Mouse (Mus musculus): ENCODE results near the gene Fam102a.

DNA sequence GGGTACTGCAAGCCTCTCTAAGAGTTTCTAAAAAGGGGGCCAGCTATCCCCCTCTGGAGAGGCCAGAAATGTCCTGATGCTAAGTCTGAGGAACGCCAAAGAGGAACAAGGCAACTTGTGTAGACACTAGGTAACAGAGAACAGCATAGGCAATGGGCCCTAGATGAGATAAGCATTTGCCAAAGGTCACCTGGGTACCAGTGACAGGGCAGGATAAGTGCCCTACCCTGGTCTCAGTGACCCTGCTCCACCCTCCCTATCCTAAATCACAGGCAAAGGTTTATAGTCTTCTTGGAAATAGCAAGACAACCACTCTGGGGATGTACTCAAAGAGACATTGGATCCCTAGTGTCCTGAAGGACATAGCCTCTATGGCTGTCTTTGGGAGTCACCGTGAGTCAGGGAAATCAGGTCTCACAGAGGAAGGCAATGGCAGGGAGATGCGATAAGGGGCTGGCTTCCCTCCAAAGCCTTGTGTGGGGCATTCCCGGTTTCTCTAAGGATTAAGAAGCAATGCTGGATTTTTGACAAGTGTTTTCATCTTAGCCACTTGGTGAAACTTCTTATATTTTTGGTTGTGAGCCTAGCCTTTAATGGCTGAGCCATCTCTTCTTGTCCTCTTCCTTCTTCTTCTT, 17.8 kb upstream of the Fam102a start:
- TF ChIP-seq GATA1 (IDR thresholded peaks at IDR 0.05; ENCODE audit: borderline replicate concordance, low read length) (no peak), FLI1 (IDR thresholded peaks at IDR 0.05; ENCODE audit: low read length) (no peak)
